Mouse (Mus musculus): ENCODE measurements at regions not wholly inside any gene's neighbourhood (a gene's known extent, or its start where the extent isn't known, plus 50 kb on each side); places are given as distances from the start of the nearest gene placed in this dataset.

GRCm38 (mm10) chr12:7662027-7662426 lies 315.4 kb upstream of the Apob start:
- DNase-seq (ENCODE audit: low read depth): no peak

GRCm38 (mm10) chr12:7670114-7670513 lies 307.3 kb upstream of the Apob start:
- DNase-seq (ENCODE audit: low read depth): no peak

GRCm38 (mm10) chr12:7670561-7670960 lies 306.9 kb upstream of the Apob start:
- no peak for DNase-seq (ENCODE audit: low read depth)

GRCm38 (mm10) chr12:7691996-7692395 lies 285.5 kb upstream of the Apob start:
- DNase-seq (ENCODE audit: low read depth): no peak

GRCm38 (mm10) chr12:7698324-7698944 lies 279.0 kb upstream of the Apob start:
- no peak for DNase-seq (ENCODE audit: low read depth)

- no peak for DNase-seq (ENCODE audit: low read depth)
Observed at GRCm38 (mm10) chr12:7709102-7709501, 268.3 kb upstream of the Apob start.

DNA sequence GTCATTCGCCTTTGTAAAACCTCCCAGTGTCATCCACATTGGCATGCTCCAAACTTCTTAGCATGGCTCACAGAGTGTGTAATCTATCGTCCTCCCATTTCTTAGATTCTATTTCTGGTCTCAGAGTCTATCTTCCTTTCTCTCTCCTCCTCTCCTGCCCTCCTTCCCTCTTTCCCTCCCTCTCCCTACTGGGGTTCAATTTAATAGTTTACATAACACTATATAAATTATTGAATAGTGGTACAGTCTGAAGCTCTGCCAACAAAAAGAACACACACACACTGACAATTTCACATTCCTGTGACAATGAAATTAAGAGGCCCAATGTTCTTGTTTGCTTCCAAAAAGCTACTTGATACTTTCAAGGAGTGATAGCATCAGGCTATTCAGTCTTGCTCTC lies 267.6 kb upstream of the Apob start:
- DNase-seq (ENCODE audit: low read depth): no peak

DNA sequence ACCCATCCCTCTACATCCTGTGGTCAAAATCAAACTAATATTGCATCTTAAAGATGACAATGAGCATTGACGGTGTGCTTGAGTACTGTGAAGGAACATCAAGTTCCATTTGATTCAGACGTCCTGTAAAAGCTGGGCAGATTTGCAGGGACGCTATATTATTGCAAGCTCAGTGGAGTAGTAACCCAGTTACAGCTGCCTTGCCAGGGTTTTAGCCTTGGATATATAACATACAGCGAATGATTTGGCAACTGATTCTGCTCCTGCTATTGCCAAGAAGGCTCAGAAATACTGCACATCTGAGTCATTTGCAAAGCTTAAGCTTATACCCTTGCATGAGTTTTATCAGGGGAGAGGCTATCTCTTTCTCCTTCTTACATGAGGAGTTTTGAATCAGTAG lies 262.4 kb upstream of the Apob start:
- no peak for DNase-seq (ENCODE audit: low read depth)

DNA sequence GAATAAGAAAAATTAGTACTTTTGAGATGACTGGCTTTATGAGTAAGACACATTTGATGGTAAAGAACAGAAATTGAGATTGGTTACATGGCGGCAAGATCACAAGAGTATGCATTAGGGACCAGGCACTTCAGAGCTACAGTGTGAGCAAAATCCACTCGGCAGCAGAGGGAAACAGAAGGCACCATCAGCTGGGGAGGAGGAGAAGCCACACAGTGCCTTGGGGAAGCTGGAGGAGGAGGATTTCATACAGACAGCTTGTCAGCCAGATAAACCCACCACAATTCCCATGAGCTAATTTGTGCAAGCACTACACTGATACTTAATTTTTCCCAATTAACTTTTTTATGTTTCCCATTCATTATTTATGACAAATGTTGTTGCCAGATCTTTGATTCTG lies 258.9 kb upstream of the Apob start:
- no peak for DNase-seq (ENCODE audit: low read depth)

GRCm38 (mm10) chr12:7719080-7719479 lies 258.4 kb upstream of the Apob start:
- DNase-seq (ENCODE audit: low read depth): no peak

DNA sequence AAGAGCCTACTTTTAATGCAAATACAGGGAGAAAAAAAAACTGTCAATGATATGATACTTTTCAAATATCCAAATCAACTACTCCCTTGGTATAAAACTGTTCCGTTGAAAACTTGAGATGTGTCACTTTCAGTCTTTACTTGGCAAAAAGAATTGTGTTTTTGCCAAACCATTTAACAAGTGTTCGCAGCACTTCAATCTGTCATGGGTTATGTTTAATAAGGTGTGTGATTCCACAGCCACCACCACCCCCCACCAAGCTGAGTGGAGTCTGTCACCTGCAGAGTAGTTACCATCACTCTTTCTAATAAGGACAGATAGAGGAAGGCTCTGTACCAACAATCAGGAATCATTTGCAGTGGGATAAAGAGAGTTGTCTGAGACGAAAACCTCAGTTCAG lies 252.5 kb upstream of the Apob start:
- DNase-seq (ENCODE audit: low read depth): no peak

GRCm38 (mm10) chr12:7738020-7738419 lies 239.4 kb upstream of the Apob start:
- no peak for DNase-seq (ENCODE audit: low read depth)

- DNase-seq (ENCODE audit: low read depth): no peak
Observed at GRCm38 (mm10) chr12:7738629-7739351, 238.7 kb upstream of the Apob start.

DNA sequence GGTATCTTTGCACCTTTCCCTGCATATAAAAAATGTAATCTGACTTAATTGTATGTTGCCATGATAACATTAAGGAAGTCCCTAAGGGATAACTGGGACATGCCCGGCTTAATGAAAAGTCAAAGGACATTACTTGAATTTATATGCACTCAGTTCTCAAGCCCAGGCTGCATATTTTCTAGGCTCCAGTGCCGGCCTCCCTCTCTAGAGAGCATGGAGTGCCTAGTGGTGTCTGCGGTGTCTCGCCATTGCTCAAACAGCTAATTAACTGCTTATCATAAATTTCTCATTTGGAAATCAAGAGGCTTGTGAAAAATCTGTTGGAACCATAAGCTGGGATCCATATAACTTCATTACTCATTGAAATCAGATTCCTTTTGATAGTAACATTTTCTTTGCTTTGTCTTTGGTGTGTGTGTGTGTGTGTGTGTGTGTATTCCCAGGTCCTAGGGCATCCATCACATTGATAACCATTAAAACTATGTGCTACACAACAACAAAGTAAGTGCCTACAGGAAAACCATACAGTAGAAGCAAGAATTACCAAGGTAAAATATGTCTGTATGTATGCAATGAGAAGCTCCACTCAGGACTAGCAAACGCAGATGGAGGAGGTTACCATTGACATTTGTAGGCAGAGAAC lies 238.0 kb upstream of the Apob start:
- no peak for DNase-seq (ENCODE audit: low read depth)

GRCm38 (mm10) chr12:7746708-7747107 lies 230.7 kb upstream of the Apob start:
- DNase-seq (ENCODE audit: low read depth): no peak

- no peak for DNase-seq (ENCODE audit: low read depth)
Observed at GRCm38 (mm10) chr12:7749319-7750238, 227.9 kb upstream of the Apob start.

- no peak for DNase-seq (ENCODE audit: low read depth)
Observed at GRCm38 (mm10) chr12:7754861-7755260, 222.6 kb upstream of the Apob start.

- no peak for DNase-seq (ENCODE audit: low read depth)
Observed at GRCm38 (mm10) chr12:7764795-7765697, 212.4 kb upstream of the Apob start.

DNA sequence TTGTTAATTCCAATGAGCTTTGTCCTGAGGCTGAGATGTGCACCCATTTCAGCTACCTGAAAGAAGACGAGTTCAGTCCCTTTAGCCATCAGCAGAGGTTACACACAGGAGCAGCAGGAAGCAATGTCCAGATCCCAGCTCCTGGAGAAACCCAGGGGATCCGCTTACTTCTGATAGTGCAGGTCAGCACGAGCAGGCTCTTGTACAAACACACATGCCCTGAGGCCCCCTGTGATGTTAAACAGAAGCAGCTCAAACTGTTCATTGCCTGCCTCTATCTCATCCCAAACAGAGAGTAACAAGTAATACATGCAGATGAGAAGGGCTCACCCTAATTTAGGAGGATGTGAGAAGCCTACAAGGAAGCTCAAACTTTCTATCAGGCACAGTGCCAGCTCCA lies 203.3 kb upstream of the Apob start:
- no peak for DNase-seq (ENCODE audit: low read depth)

DNA sequence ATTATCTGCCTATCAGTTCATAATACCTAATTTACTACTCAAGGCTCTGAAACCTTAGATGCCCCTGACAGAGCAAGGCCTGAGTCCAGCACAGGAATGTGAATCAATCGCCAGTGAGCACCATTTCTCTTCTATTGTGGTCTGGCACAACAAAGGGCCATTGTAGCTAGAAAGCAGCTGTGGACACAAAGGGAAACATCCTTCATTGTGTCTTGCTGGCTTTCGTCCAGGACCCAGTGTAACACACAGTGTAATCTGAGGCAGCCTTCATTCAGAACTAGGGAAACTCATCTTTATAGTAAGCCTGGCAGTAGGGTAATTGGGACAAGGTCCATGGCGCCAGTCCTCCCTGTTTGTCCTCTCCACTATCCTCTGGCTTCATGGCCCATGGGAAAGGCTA lies 201.1 kb upstream of the Apob start:
- DNase-seq (ENCODE audit: low read depth): no peak
